Mouse (Mus musculus): ENCODE results near the gene Eefsec. TPM values are rescaled to one million over a fixed set of nuclear protein-coding genes. Genes with fewer than 3 reads are reported as not detected.

Gene Eefsec
- polyA plus RNA-seq, 1 experiment, result 33.4 TPM

DNA sequence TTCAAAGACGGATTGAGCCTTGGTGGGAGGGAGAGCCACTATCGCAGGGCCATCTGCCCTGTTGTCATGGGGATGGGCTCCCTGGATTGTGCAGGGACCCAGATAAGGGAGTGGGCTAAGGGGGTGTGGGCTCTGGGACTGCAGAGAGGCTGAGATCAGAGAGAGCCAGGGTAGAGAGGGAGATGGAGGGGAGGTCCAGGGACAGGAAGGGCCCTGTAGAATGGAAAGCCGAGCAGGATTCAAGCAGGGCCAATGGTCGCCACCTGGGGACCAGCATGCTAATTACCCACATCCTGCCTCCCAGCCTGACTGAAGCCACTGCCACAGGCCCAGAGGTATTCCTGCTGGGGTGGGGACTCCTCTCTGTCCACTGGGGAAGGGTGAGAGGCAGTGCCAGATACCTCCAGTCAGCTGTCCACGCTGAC lies 219.8 kb downstream of the Eefsec start:
- peak; percentile 18 for TF ChIP-seq GATA1 (IDR thresholded peaks at IDR 0.05; ENCODE audit: low read length)

DNA sequence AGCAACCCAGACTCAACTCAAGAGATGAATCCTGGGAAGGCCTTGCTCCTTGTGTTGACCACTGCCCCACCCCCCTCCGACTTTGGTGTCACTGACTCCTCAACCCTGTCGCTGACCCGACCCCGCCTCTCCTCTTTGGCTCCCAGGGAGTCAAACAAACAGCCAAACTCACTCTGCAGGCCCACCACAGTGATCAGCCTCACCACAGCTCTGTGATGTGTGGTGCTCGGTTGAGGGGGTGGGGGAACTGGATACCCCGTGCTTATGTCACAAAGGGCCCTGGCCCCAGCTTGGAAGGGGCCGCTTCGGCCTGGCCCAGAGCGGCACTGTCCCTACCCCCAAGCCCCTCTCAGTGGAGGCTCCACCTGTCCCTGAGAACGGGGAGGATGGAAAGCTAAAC lies 224.4 kb downstream of the Eefsec start, which contains the start of gene Dnajb8:
Dnajb8 (plus strand) TSS at position 301 of the 400 bp plus-strand sequence.
- TF ChIP-seq GATA1 (IDR thresholded peaks at IDR 0.05; ENCODE audit: low read length), result no peak

DNA sequence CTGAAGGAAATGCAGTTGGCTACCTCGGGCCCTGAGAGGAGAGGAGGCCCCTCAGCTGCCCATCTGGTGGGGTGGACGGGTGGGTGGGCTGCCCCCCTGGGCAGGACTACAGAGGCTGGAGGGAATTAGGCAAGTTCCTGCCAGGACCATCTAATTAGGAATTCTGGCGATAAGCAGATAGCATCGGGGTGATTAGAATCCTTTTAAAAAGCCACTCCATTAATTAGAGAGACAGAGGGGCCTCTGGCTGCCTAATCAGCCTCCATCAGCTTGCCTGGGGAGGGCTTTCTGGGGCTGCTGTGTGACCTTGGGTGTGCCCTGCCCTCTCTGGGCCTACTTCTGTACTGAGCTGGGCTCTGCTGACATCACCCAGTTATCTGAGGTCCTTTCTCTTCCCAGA lies 227.2 kb downstream of the Eefsec start:
- TF ChIP-seq GATA1 (IDR thresholded peaks at IDR 0.05; ENCODE audit: low read length), result no peak

DNA sequence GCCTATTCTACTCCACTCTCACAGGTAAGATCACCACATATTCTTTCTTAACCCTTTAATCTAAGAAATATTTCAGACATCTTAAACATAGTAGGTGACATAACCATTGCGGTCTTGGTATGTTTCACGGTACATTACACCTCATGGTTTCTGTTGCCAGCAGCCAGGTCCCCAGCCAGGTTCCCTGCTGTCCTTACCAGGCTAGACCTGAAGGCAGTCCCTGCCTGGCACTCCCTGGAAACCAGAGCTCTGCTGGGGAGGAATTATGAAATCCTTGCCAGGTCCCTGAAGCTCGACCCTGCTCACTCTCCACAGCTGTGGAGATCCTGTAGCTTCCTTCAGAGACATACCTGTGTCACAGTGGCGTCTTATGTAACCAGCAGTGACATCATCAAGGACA lies 230.1 kb downstream of the Eefsec start:
- no peak for TF ChIP-seq GATA1 (IDR thresholded peaks at IDR 0.05; ENCODE audit: low read length)

DNA sequence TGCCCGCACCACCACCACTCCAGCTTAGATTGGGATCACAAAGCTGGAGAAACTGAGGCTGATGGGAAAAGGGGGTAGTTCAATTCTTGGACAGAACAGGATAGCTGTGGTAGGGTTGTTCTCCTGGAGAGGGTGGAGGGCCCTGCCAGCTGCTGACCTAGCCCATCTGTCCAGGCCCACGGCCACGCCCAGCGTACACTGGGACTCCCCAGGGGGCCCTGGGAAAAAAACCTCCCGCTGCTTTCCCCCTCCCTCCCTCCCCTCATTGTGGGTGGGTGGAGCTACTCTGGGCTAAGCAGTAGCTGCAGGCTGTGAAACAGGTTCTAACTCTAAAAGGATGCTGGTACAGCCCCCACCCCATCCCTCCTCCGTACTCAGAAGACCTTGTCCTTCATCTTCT lies 230.5 kb downstream of the Eefsec start:
- TF ChIP-seq GATA1 (IDR thresholded peaks at IDR 0.05; ENCODE audit: low read length), result no peak

DNA sequence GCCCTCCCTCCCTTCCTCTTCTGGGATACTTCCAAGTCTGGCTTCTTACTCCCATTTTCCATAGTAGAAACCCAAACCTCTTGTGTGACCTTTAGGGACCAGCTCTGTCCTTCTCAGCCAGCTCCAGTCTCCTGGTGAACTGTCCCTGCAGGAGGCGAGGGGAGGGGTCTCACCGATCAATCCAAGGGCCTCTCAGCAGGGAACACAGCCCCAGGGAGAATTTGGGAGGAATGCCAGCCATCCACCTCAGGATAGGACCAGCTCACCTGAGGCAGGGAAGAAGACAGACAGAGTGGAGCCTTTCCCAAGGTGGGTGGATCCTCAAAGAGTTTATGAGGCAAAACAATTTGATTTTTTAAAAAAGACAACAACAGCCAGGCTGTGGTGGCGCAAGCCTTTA lies 236.2 kb downstream of the Eefsec start:
- no peak for TF ChIP-seq GATA1 (IDR thresholded peaks at IDR 0.05; ENCODE audit: low read length)

DNA sequence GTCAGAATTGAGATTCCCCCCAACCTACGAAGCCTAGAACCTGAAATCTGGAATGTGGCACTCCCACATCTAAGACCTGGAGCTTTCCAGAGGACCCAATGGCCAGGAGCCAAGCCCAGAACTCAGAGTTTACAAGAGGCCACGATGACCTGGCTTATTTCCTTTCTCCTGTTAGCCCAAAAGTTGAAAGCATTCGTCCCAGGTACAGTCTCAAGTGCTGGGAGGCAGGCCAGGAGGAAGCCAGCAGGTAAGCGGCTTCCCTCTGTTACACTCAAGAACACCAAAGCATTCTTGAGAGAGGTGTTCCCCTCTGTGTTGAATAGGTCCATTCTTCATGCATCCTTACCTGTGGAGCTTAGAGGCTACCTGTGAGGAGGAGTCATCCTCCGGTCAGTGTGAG lies 236.9 kb downstream of the Eefsec start:
- no peak for TF ChIP-seq GATA1 (IDR thresholded peaks at IDR 0.05; ENCODE audit: low read length)

DNA sequence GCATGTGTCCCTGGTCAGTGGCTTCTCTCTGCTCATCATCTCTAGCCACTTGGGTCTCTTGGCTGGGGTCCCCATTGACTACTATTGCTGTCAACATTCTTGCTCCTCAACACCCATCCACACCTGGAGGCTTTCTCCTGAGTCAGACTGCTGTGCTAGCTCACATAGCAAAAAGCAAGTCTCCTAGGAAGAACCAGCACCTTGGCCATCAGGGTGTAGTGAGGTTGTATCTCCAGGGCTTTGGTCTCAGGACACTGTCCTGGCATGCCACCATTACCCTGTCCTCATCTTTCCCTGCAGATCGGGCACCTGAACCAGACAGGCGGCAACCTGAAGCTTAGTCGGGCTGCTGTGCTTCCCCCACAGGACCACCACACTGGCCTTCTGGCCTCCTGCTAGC lies 238.0 kb downstream of the Eefsec start:
- no peak for TF ChIP-seq GATA1 (IDR thresholded peaks at IDR 0.05; ENCODE audit: low read length)

DNA sequence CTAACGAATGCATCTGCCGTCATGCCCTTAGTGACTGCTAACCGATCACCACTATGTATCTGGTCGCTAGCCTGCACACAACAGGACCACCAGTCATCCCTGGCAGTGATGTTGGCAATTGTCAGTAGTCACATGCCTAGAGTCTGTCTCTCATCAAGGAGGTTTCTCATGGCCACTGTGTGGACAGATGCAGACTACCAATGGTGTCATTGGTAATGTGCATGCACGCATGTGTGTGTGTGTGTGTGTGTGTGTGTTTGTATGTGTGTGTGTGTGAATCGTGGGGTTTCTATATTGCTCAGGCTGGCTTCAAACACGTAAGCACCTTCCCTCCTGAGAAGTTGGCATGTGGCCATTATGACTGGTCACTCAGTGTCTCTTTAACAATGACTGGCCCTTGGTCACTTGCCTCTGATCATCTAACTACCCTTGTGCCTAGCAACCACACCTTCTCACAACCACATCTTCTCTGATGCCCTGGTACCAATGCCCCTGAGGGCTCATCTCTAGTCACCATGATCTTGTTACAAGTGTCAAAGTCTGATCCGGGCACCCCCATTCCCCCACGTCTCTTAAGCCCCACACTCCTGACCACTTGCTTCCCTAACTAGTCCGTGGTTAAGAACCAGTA lies 238.8 kb downstream of the Eefsec start:
- TF ChIP-seq GATA1 (IDR thresholded peaks at IDR 0.05; ENCODE audit: low read length), result no peak

Other genes starting within 250 kb of the Eefsec start
- gene Dnajb8, start 224.3 kb downstream of the Eefsec start, polyA plus RNA-seq (2012), result not detected in 2 replicates
- gene Ruvbl1, start 18.9 kb upstream of the Eefsec start, polyA plus RNA-seq (2012), result 32.5 and 47.0 TPM in 2 replicates
- gene Sec61a1, start 72.4 kb upstream of the Eefsec start, polyA plus RNA-seq (2012), result 61.1 and 72.4 TPM in 2 replicates
- not detected in 2 replicates for gene Kbtbd12, start 191.4 kb upstream of the Eefsec start, polyA plus RNA-seq (2012)

All from G1E-ER4 (cell line).